Mouse (Mus musculus): Measurements from ENCODE around the gene D430019H16Rik. TPM values are rescaled to one million over a fixed set of nuclear protein-coding genes. Genes with fewer than 3 reads are reported as not detected.

Gene D430019H16Rik
- polyA plus RNA-seq, 1 experiment from 2014 or later = 0.84 TPM

GRCm38 (mm10) chr12:105542513-105542912, 88.9 kb downstream of the D430019H16Rik start:
- H3K9me3 ChIP-seq (ENCODE audit: control insufficient read depth, low read length) = no peaks in the 10 kb centered on the region
- ATAC-seq = no peak
- no peaks in the 10 kb centered on the region for H3K27me3 ChIP-seq (replicated peaks; ENCODE audit: control insufficient read depth, insufficient read depth, low read length)
- no peak overlapping the region for H3K4me2 ChIP-seq (ENCODE audit: low read depth, low read length)
- H3K36me3 ChIP-seq (ENCODE audit: control insufficient read depth, insufficient read depth, low read length) = no peaks in the 10 kb centered on the region
- H3K9ac ChIP-seq (ENCODE audit: low read depth, low read length) = no peak overlapping the region
- no peak overlapping the region for H3K27ac ChIP-seq (ENCODE audit: low read length)
- H3K4me1 ChIP-seq (ENCODE audit: control insufficient read depth, insufficient read depth, low read length) = peaks cover 10% of the 10 kb centered on the region
- WGBS = 81% methylated on average over 3 of the region's 3 CpGs
- H3K4me3 ChIP-seq (ENCODE audit: low read length) = no peak overlapping the region

Other genes with a start within 250 kb of the D430019H16Rik start
- gene Tcl1, start 231.1 kb upstream of the D430019H16Rik start, polyA plus RNA-seq (2015; fragmentation: Nextera tagmentation; extraction: Ambion mirVana) = not detected in 2 replicates
- gene Tunar, start 120.0 kb upstream of the D430019H16Rik start, polyA plus RNA-seq (2015; fragmentation: Nextera tagmentation; extraction: Ambion mirVana) = 0.10 and 0.15 TPM in 2 replicates
- 5.3 and 5.8 TPM in 2 replicates for gene Bdkrb2, start 109.4 kb downstream of the D430019H16Rik start, polyA plus RNA-seq (2015; fragmentation: Nextera tagmentation; extraction: Ambion mirVana)
- 0.22 and 0.43 TPM in 2 replicates for gene Bdkrb1, start 149.2 kb downstream of the D430019H16Rik start, polyA plus RNA-seq (2015; fragmentation: Nextera tagmentation; extraction: Ambion mirVana)
- gene Gskip, start 231.0 kb downstream of the D430019H16Rik start, polyA plus RNA-seq (2015; fragmentation: Nextera tagmentation; extraction: Ambion mirVana) = 29.7 and 30.2 TPM in 2 replicates
- gene Atg2b, start 231.4 kb downstream of the D430019H16Rik start, polyA plus RNA-seq (2015; fragmentation: Nextera tagmentation; extraction: Ambion mirVana) = 10.5 and 13.5 TPM in 2 replicates

All from intestine, embryonic 16.5 days (tissue).